Mouse (Mus musculus): ENCODE measurements at regions not wholly inside any gene's neighbourhood (a gene's known extent, or its start where the extent isn't known, plus 50 kb on each side); places are given as distances from the start of the nearest gene placed in this dataset.

GRCm38 (mm10) chr2:48445898-48446604 lies 367.9 kb upstream of the Acvr2a start:
- WGBS = 13% methylated on average over 5 of the region's 5 CpGs

GRCm38 (mm10) chr2:48446617-48447016 lies 367.3 kb upstream of the Acvr2a start:
- WGBS = 76% methylated on average over 5 of the region's 5 CpGs
- H3K4me1 ChIP-seq = peaks cover 27% of the 10 kb centered on the region
- H3K36me3 ChIP-seq (replicated peaks) = no peaks in the 10 kb centered on the region
- H3K27ac ChIP-seq = 0 out of 2 replicates have a peak overlapping the region, but pooled peaks have one; percentile 1
- H3K27me3 ChIP-seq (ENCODE audit: poor library complexity, severe bottlenecking) = no peaks in the 10 kb centered on the region
- H3K4me3 ChIP-seq = no peak overlapping the region
- no peak for DNase-seq (ENCODE audit: extremely low spot score, low spot score)
- H3K9me3 ChIP-seq = no peaks in the 10 kb centered on the region

More at GRCm38 (mm10) chr2:48445898-48446604, 367.9 kb upstream of the Acvr2a start:
- 0 out of 2 replicates have a peak overlapping the region, but pooled peaks have one; percentile 1 for H3K27ac ChIP-seq
- no peak overlapping the region for H3K4me3 ChIP-seq
- peak; percentile 17 for DNase-seq (ENCODE audit: extremely low spot score, low spot score)
- peaks cover 32% of the 10 kb centered on the region for H3K4me1 ChIP-seq
- H3K27me3 ChIP-seq (ENCODE audit: poor library complexity, severe bottlenecking) = no peaks in the 10 kb centered on the region
- no peaks in the 10 kb centered on the region for H3K9me3 ChIP-seq
- H3K36me3 ChIP-seq (replicated peaks) = no peaks in the 10 kb centered on the region

- Histone ChIP-seq H3K9me3 (no peaks in the 10 kb centered on the region), H3K4me1 (peaks cover 20% of the 10 kb centered on the region), H3K4me3 (no peak overlapping the region), H3K27me3 (ENCODE audit: poor library complexity, severe bottlenecking) (no peaks in the 10 kb centered on the region), H3K36me3 (replicated peaks) (no peaks in the 10 kb centered on the region), H3K27ac (no peak overlapping the region)
- 87% methylated on average over 7 of the region's 7 CpGs for WGBS
- no peak for DNase-seq (ENCODE audit: extremely low spot score, low spot score)
These were observed 364.6 kb upstream of the Acvr2a start for GRCm38 (mm10) chr2:48449165-48449842.

DNA sequence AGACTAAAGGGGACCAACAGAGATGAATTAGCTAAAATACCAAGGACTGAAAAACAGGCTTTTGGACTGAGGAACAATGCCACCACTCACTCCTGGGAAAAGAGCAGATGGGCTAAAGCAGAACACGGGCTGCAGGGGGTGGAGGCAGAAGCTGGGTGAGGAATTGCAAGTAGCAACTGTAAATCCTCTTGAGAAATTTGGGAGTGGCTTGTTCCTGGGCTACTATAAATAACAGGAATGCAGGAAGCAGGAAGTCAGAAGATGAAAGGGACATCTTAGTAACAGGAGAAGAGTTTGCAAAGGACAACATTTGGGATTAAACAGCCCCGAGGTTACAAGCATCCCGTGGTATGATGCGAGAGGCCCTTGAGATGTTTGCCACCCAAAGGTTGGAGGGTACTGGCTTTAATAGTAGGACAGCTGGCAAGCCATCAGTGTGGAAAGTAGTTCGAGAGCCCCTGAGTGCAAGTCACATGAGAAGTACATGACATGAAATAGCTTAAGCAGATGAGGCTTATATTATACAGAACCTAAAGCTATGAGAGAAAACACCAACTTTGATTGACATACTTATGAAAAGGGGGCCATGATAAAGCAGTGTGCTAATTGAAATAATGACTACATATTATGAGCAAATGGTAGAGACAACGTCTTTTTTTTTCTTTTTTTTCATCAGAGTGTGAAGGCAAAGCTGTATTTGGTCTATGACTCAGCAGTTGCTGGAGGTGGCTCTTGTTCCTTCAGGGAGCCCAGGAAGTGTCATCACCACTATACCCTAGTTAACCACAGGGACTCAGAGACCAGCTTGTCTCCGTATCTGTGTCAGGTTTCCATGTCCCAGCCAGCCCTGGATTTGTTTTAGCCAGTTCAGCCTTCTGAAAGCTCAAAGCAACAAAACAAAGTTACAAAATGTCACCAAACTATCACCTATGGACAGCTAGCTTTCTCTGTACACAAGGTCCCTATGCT lies 357.6 kb upstream of the Acvr2a start:
- no peaks in the 10 kb centered on the region for H3K27me3 ChIP-seq (ENCODE audit: poor library complexity, severe bottlenecking)
- 74% methylated on average over 7 of the region's 7 CpGs for WGBS
- no peaks in the 10 kb centered on the region for H3K36me3 ChIP-seq (replicated peaks)
- H3K4me3 ChIP-seq = no peak overlapping the region
- DNase-seq (ENCODE audit: extremely low spot score, low spot score) = no peak
- peaks cover 8% of the 10 kb centered on the region; the same call in 1 of the 2 replicates for H3K4me1 ChIP-seq
- H3K9me3 ChIP-seq = no peaks in the 10 kb centered on the region
- H3K27ac ChIP-seq = no peak overlapping the region

GRCm38 (mm10) chr2:48457117-48457516 lies 356.8 kb upstream of the Acvr2a start:
- H3K9me3 ChIP-seq = no peaks in the 10 kb centered on the region
- no peaks in the 10 kb centered on the region for H3K36me3 ChIP-seq (replicated peaks)
- H3K4me1 ChIP-seq = peaks cover 8% of the 10 kb centered on the region; the same call in 1 of the 2 replicates
- H3K27ac ChIP-seq = no peak overlapping the region
- H3K4me3 ChIP-seq = no peak overlapping the region
- no peak for DNase-seq (ENCODE audit: extremely low spot score, low spot score)
- H3K27me3 ChIP-seq (ENCODE audit: poor library complexity, severe bottlenecking) = no peaks in the 10 kb centered on the region
- 91% methylated on average over 4 of the region's 4 CpGs for WGBS

GRCm38 (mm10) chr2:48465483-48465882 lies 348.4 kb upstream of the Acvr2a start:
- Histone ChIP-seq H3K4me3 (no peak overlapping the region), H3K27ac (no peak overlapping the region), H3K9me3 (no peaks in the 10 kb centered on the region), H3K4me1 (peaks cover 10% of the 10 kb centered on the region; the same call in 1 of the 2 replicates), H3K27me3 (ENCODE audit: poor library complexity, severe bottlenecking) (no peaks in the 10 kb centered on the region), H3K36me3 (replicated peaks) (no peaks in the 10 kb centered on the region)
- no peak for DNase-seq (ENCODE audit: extremely low spot score, low spot score)
- WGBS = 87% methylated on average over 4 of the region's 4 CpGs

GRCm38 (mm10) chr2:48468895-48469294 lies 345.0 kb upstream of the Acvr2a start:
- no peak for DNase-seq (ENCODE audit: extremely low spot score, low spot score)
- Histone ChIP-seq H3K4me1 (no peaks in the 10 kb centered on the region), H3K9me3 (no peaks in the 10 kb centered on the region), H3K27me3 (ENCODE audit: poor library complexity, severe bottlenecking) (no peaks in the 10 kb centered on the region), H3K27ac (no peak overlapping the region), H3K4me3 (no peak overlapping the region), H3K36me3 (replicated peaks) (no peaks in the 10 kb centered on the region)
- 88% methylated on average over 4 of the region's 4 CpGs for WGBS

DNA sequence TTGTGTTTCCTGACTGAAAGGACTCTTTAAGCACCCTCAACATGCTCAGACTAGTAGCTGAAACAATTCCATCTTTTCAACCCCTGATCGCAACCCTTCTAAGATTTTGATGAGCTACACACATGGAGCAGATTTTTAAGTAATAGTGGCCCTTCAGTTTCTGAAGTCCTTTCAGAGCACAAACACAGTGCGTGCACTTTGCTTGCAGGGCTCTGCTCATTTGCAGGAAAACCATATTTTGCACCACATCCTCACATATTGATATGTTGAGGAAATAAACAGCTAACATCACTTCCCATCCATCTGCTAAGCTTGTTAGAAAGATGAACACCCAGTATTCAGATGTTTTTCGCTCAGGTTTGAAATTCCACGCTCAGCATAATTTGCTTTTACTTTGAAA lies 344.6 kb upstream of the Acvr2a start:
- Histone ChIP-seq H3K27me3 (ENCODE audit: poor library complexity, severe bottlenecking) (no peaks in the 10 kb centered on the region), H3K4me3 (no peak overlapping the region), H3K4me1 (no peaks in the 10 kb centered on the region), H3K9me3 (no peaks in the 10 kb centered on the region), H3K36me3 (replicated peaks) (no peaks in the 10 kb centered on the region), H3K27ac (no peak overlapping the region)
- DNase-seq (ENCODE audit: extremely low spot score, low spot score) = no peak
- WGBS = 88% methylated on average over 4 of the region's 4 CpGs

DNA sequence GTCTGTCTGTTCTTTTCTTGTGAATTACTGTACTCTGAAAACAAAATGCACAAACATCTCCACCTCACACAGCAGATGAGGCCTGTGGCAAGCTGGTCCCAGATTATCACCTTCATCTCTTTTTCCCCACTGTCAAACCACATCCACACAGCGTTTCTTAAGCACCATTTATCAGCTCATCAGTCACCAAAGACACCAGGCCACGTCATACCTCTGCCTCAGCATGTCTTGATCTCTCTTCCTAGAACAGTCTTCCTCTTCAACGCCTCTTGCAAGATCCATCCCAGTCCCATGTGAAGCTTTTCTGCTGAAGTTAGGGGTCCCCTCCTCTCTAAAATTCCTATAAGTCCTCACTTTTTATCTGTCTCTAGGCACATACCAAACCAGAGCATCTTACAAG lies 340.8 kb upstream of the Acvr2a start:
- DNase-seq (ENCODE audit: extremely low spot score, low spot score) = no peak
- 88% methylated on average over 3 of the region's 3 CpGs for WGBS
- H3K4me1 ChIP-seq = 0 out of 2 replicates have a peak, but pooled peaks cover 7% of the 10 kb centered on the region
- no peak overlapping the region for H3K4me3 ChIP-seq
- no peak overlapping the region for H3K27ac ChIP-seq
- no peaks in the 10 kb centered on the region for H3K36me3 ChIP-seq (replicated peaks)
- H3K9me3 ChIP-seq = no peaks in the 10 kb centered on the region
- H3K27me3 ChIP-seq (ENCODE audit: poor library complexity, severe bottlenecking) = no peaks in the 10 kb centered on the region

GRCm38 (mm10) chr2:48474642-48475041 lies 339.3 kb upstream of the Acvr2a start:
- Histone ChIP-seq H3K27me3 (ENCODE audit: poor library complexity, severe bottlenecking) (no peaks in the 10 kb centered on the region), H3K9me3 (no peaks in the 10 kb centered on the region), H3K4me3 (no peak overlapping the region), H3K27ac (no peak overlapping the region), H3K36me3 (replicated peaks) (no peaks in the 10 kb centered on the region), H3K4me1 (0 out of 2 replicates have a peak, but pooled peaks cover 9% of the 10 kb centered on the region)
- DNase-seq (ENCODE audit: extremely low spot score, low spot score) = no peak
- 89% methylated on average over 4 of the region's 4 CpGs for WGBS

DNA sequence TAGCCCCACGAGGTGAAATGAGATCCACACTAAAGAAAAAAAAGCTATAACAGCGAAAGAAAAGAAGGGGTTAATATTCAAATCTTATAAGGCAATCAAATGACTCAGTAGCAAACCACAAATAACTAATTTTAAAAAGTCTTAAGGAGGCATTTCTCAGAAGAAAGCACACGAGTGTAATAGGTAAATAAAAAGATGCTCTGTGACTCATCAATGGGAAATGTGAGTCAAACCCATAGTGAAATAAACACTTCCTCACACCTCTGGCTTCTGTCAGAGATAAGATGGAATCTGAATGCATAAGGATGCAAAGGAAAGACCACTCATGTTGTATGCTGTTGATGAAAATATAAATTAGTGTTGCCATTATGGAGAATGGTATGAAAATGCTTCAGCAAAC lies 337.1 kb upstream of the Acvr2a start:
- no peaks in the 10 kb centered on the region for H3K36me3 ChIP-seq (replicated peaks)
- peaks cover 28% of the 10 kb centered on the region for H3K4me1 ChIP-seq
- 77% methylated on average over 3 of the region's 3 CpGs for WGBS
- no peak for DNase-seq (ENCODE audit: extremely low spot score, low spot score)
- H3K4me3 ChIP-seq = no peak overlapping the region
- H3K27me3 ChIP-seq (ENCODE audit: poor library complexity, severe bottlenecking) = no peaks in the 10 kb centered on the region
- H3K9me3 ChIP-seq = no peaks in the 10 kb centered on the region
- H3K27ac ChIP-seq = no peak overlapping the region

DNA sequence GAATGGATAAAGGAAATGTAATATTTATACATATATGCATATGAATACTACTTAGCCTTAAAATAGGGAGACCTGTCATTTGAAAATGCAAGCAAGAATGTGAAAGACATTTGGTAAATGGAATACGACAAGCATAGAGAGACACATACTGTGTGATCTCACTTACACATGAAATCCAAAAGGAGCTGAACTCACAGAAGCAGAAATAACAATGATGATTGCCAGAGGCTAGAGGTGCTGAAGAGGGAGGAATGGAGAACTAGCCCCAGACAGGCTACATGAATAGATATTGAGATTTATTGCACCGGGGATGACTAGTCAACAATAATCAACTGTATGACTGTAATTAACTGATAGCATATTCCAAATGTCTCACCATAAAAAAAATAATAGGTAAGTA lies 336.6 kb upstream of the Acvr2a start:
- H3K27ac ChIP-seq = no peak overlapping the region
- DNase-seq (ENCODE audit: extremely low spot score, low spot score) = no peak
- WGBS = 87% methylated on average over 2 of the region's 2 CpGs
- H3K9me3 ChIP-seq = no peaks in the 10 kb centered on the region
- H3K4me3 ChIP-seq = no peak overlapping the region
- H3K36me3 ChIP-seq (replicated peaks) = no peaks in the 10 kb centered on the region
- H3K27me3 ChIP-seq (ENCODE audit: poor library complexity, severe bottlenecking) = no peaks in the 10 kb centered on the region
- peaks cover 28% of the 10 kb centered on the region for H3K4me1 ChIP-seq
